In the genomic region with DNA sequence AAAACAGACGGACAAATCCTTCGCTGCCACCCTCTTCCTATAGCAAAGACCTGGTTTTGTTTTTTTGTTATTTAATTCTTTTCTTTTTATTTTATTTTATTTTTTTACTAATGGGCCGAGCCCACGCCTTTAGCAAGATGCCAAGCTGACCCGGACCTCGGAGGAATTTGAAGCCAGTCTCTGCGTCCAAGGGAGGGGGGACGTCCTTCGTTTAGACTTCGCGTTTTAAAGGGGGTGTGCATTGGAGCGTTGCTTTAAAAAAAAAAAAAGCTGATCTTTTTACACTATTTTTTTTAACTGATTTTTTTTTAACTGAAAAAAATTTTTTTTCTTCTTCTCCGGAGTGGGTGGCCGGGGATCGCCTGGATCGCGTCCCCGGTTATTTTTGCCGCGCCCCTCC, we compare ENCODE assay signal across 8 mouse cellular contexts. TPM values are rescaled to one million over a fixed set of nuclear protein-coding genes. Genes with fewer than 3 reads are reported as not detected.
DNase-seq lines count a peak whose midpoint lies in the region; ATAC-seq and TF ChIP-seq lines count a peak whose summit lies in the region.

No protein-coding gene starts in this region.

- DNase-seq in kidney, postnatal 10 days, result no peak
- peak; percentile 54 for DNase-seq in hindbrain, postnatal 0 days (ENCODE audit: low spot score)
- no peak for DNase-seq in left cerebral cortex, adult 8-10 months (ENCODE audit: low spot score in 2 of 2)
- no peak for DNase-seq in layer of hippocampus, postnatal 36 days
- DNase-seq in urinary bladder, postnatal 25 days (ENCODE audit: low spot score), result no peak

- H3K9ac ChIP-seq in kidney, embryonic 16.5 days (replicated peaks; ENCODE audit: low read length), result peak overlapping the region; percentile 54
- peak overlapping the region; percentile 65 for H3K9ac ChIP-seq in embryonic facial prominence, embryonic 13.5 days
- peak overlapping the region; percentile 76 for H3K9ac ChIP-seq in hindbrain, postnatal 0 days (replicated peaks; ENCODE audit: low read length)
- H3K9ac ChIP-seq in midbrain, embryonic 15.5 days, result peak overlapping the region; percentile 94

- no peak for ATAC-seq in kidney, embryonic 16.5 days (ENCODE audit: low FRiP score, low TSS enrichment)
- ATAC-seq in embryonic facial prominence, embryonic 13.5 days (ENCODE audit: insufficient number of reproducible peaks, insufficient read depth, low FRiP score, low TSS enrichment, low read depth), result no peak
- no peak for ATAC-seq in hindbrain, postnatal 0 days
- no peak for ATAC-seq in midbrain, embryonic 15.5 days (replicated peaks)

- under 1% methylated on average over 18 of the region's 20 CpGs for WGBS in kidney, embryonic 16.5 days
- WGBS in embryonic facial prominence, embryonic 13.5 days, result under 1% methylated on average over 20 of the region's 20 CpGs
- 0% methylated on average over 20 of the region's 20 CpGs for WGBS in hindbrain, postnatal 0 days
- WGBS in midbrain, embryonic 15.5 days, result 0% methylated on average over 20 of the region's 20 CpGs

- no peaks in the 10 kb centered on the region for H3K4me1 ChIP-seq in kidney, embryonic 16.5 days (ENCODE audit: insufficient read depth, low read length)
- H3K4me1 ChIP-seq in embryonic facial prominence, embryonic 13.5 days, result peaks cover 16% of the 10 kb centered on the region
- H3K4me1 ChIP-seq in hindbrain, postnatal 0 days (ENCODE audit: insufficient read depth, low read length), result peaks cover 20% of the 10 kb centered on the region
- H3K4me1 ChIP-seq in midbrain, embryonic 15.5 days, result peaks cover 32% of the 10 kb centered on the region

- H3K9me3 ChIP-seq in kidney, embryonic 16.5 days (ENCODE audit: low read length), result peaks cover 6% of the 10 kb centered on the region; the same call in 1 of the 2 replicates
- no peaks in the 10 kb centered on the region; the same call in 1 of the 2 replicates for H3K9me3 ChIP-seq in embryonic facial prominence, embryonic 13.5 days
- H3K9me3 ChIP-seq in hindbrain, postnatal 0 days (ENCODE audit: low read length), result no peaks in the 10 kb centered on the region
- H3K9me3 ChIP-seq in midbrain, embryonic 15.5 days, result no peaks in the 10 kb centered on the region

- H3K4me2 ChIP-seq in kidney, embryonic 16.5 days (replicated peaks; ENCODE audit: low read depth, low read length), result peak overlapping the region; percentile 99
- peak overlapping the region; percentile 98 for H3K4me2 ChIP-seq in embryonic facial prominence, embryonic 13.5 days
- H3K4me2 ChIP-seq in hindbrain, postnatal 0 days (ENCODE audit: low read depth, low read length), result peak overlapping the region; percentile 80
- peak overlapping the region; percentile 89 for H3K4me2 ChIP-seq in midbrain, embryonic 15.5 days

- peak overlapping the region; percentile 57 for H3K4me3 ChIP-seq in kidney, embryonic 16.5 days (ENCODE audit: low read length)
- peak overlapping the region; percentile 55 for H3K4me3 ChIP-seq in embryonic facial prominence, embryonic 13.5 days
- H3K4me3 ChIP-seq in hindbrain, postnatal 0 days (ENCODE audit: low read length), result peak overlapping the region; percentile 66
- H3K4me3 ChIP-seq in midbrain, embryonic 15.5 days, result peak overlapping the region; percentile 73

- no peak for TF ChIP-seq CTCF in hindbrain, postnatal 0 days (IDR thresholded peaks at IDR 0.05; ENCODE audit: low read depth)

- no peak overlapping the region for H3K27ac ChIP-seq in kidney, embryonic 16.5 days (ENCODE audit: low read length)
- H3K27ac ChIP-seq in embryonic facial prominence, embryonic 13.5 days, result no peak overlapping the region
- H3K27ac ChIP-seq in hindbrain, postnatal 0 days, result peak overlapping the region; percentile 87
- peak overlapping the region; percentile 93 for H3K27ac ChIP-seq in midbrain, embryonic 15.5 days

- no peaks in the 10 kb centered on the region for H3K36me3 ChIP-seq in kidney, embryonic 16.5 days (ENCODE audit: insufficient read depth, low read length)
- no peaks in the 10 kb centered on the region for H3K36me3 ChIP-seq in embryonic facial prominence, embryonic 13.5 days
- H3K36me3 ChIP-seq in hindbrain, postnatal 0 days (ENCODE audit: insufficient read depth, low read length), result no peaks in the 10 kb centered on the region
- no peaks in the 10 kb centered on the region; the same call in 1 of the 2 replicates for H3K36me3 ChIP-seq in midbrain, embryonic 15.5 days (replicated peaks)

- H3K27me3 ChIP-seq in kidney, embryonic 16.5 days (ENCODE audit: insufficient read depth, low read length), result peaks cover 35% of the 10 kb centered on the region
- H3K27me3 ChIP-seq in embryonic facial prominence, embryonic 13.5 days, result peaks cover 82% of the 10 kb centered on the region
- H3K27me3 ChIP-seq in hindbrain, postnatal 0 days (ENCODE audit: insufficient read depth, low read length), result no peaks in the 10 kb centered on the region
- no peaks in the 10 kb centered on the region for H3K27me3 ChIP-seq in midbrain, embryonic 15.5 days (replicated peaks)

RNA-seq across cellular contexts. Expression of gene Cacna1a, which starts 26.7 kb away (rescaled TPM):
- 2.0 and 3.0 TPM in 2 replicates for polyA plus RNA-seq in kidney, embryonic 16.5 days (2015; fragmentation: Nextera tagmentation; extraction: Ambion mirVana)
- 10.9 and 12.2 TPM in 2 replicates for polyA plus RNA-seq in embryonic facial prominence, embryonic 13.5 days (2015; fragmentation: Nextera tagmentation; extraction: Ambion mirVana)
- total RNA-seq in hindbrain, postnatal 0 days (2014; rRNA removed), result 59.5 and 70.5 TPM in 2 replicates
- 16.5 and 17.4 TPM in 2 replicates for polyA plus RNA-seq in hindbrain, postnatal 0 days (2015; fragmentation: Nextera tagmentation; extraction: Ambion mirVana)
- 20.5 and 24.8 TPM in 2 replicates for polyA plus RNA-seq in midbrain, embryonic 15.5 days (2015; fragmentation: Nextera tagmentation; extraction: Ambion mirVana)
- total RNA-seq in left cerebral cortex, adult 8-10 months (2022), result 100 to 1,000 TPM; 177 to 203 (median 185) TPM
- 100 to 1,000 TPM; 191 to 224 TPM for total RNA-seq in layer of hippocampus, postnatal 36 days (2021)

Comparison
In these comparisons a context has a peak if more than half of its experiments do, and no peak if none do; other contexts are left out.
1. H3K27ac ChIP-seq: peak in hindbrain, postnatal 0 days (single experiment) and midbrain, embryonic 15.5 days (single experiment); none in kidney, embryonic 16.5 days (single experiment) and embryonic facial prominence, embryonic 13.5 days (single experiment).
2. Peak in every context shown above with its lines, with median percentiles within 50 percentile points of each other: H3K4me2 ChIP-seq, H3K4me3 ChIP-seq and H3K9ac ChIP-seq.